Mouse (Mus musculus) adrenal gland (tissue): ENCODE results near the gene Zc3h10.
"Not testable (repeated sequence)": the region's sequence is repeated elsewhere in the genome, so short reads cannot be mapped to it uniquely, and the experiment has no call there.

ENCODE experiments used
- intact Hi-C: fragments of 180-260 bp; cut with DNase I; formaldehyde crosslinking; loops from one replicate; pipeline ENCODE4 v1.15.1; 2025

Gene Zc3h10

DNA sequence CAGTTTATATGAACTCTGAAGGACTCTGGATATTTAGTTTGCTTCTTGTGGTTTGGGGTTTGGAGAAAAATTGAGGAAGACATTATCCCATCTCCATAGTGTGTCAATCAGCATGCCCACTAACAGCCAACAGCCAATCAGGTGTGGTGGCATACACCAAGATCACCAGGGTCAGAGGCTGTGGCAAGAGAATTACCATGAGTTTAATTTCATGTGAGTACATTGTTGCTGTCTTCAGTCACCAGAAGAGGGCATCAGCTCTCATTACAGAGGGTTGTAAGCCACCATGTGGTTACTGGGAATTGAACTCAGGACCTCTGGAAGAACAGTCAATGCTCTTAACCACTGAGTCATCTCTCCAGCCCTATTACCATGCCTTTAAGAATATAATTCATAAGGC lies 8.7 kb upstream of the Zc3h10 start:
- intact Hi-C loops = no loop called here

GRCm38 (mm10) chr10:128555567-128555966 lies 8.0 kb upstream of the Zc3h10 start:
- intact Hi-C loops = not testable (repeated sequence)

GRCm38 (mm10) chr10:128550144-128550823 lies 2.7 kb upstream of the Zc3h10 start:
- intact Hi-C loops = not testable (repeated sequence)

GRCm38 (mm10) chr10:128549682-128550057 lies 2.1 kb upstream of the Zc3h10 start:
- intact Hi-C loops = not testable (repeated sequence)

DNA sequence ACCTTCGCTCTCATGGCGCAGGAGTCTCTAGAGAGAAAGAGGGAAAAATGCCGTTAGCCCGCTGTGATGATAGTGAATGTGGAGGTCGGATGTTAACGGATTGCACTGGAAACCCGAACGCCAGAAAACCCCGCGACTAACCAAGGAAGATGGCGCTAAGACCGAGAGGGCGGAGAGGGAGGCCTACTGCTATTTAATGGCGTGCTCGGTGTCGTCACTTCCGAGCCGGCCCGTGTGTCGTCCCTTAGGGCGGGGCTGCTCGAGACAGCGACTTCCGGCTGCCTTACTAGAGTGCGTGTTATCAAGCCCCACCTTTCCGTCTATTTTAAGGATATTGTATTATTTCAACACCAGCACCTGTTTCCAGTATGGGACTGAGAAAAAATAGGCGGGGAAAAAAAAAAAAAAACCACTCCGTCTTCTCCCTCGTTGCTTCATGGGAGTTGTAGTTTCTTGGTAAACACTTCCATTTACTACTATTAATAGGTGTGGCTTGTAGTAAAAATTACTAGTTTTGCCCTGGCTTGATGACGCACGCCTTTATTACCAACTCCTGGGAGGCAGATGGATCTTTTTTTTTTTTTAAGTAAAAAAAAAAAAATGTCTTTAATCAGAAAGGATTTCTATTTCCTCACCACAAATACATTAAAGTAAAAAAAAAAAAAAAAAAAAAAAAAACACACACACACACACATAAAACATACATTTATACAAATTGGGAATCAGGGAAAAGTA lies 1.5 kb upstream of the Zc3h10 start, which contains the start of gene Rpl41:
Gene Rpl41, minus strand, starts transcription at position 359 of the 735 bp plus-strand sequence.
- intact Hi-C loops = no loop called here

DNA sequence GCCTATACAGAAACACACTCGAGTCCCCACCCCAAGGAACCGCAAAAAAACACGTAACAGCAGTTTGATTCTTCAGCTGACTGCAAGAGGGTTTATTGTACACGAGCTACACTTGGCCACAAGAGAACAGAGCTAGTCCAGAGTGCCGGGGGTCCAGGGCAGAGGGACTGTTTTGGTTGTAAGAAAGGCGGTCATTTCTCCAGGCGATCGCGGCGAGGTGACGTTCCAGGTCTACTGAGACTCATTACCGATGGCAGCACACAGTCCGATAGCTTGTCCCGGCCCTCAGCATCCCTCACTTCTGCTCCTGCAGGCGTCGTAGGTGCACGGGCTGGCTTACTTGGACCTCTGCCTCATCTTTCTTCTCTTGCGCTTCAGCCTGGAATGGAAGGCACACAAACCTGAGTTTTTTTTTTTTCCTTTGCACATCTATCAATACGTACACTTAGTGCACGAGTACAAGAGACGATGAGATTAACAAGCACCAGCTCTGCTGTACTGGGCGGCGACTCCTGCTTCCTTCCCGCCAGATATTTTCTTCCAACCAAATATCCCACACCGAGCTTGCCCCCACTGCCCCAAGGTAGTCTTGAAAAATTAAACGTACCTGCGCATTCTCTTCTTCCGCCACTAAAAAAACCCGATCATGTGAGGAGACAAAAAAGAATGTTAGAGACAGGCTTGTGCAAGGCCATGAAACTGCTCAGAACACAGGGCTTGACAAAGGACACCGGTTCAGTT lies 647 bp upstream of the Zc3h10 start:
- intact Hi-C loops = not testable (repeated sequence)

DNA sequence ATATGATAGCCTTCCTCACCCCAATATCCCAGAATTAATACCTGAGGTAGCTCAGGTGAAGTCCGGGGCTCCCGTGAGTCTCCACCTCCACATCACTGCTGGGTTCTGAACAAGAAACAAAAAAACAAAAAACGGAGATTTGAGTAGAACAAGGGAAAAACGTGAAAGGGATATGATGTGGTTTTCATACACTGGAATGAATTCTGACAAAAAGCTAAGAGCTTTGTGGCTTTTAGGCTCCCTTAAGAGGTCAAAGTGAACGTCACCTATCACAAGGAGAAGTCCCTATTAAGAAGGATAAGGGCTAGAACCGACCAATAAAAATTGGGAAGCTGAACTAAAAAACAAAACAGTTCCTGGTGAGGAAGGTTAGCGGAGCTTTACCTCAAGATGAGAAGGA lies 787 bp downstream of the Zc3h10 start:
- intact Hi-C loops = no loop called here

- intact Hi-C loops = no loop called here
Observed at GRCm38 (mm10) chr10:128546361-128546760, 1.2 kb downstream of the Zc3h10 start.

- intact Hi-C loops = no loop called here
Observed at GRCm38 (mm10) chr10:128545570-128545898, 2.0 kb downstream of the Zc3h10 start.

- intact Hi-C loops = no loop called here
Observed at GRCm38 (mm10) chr10:128544674-128545569, 2.7 kb downstream of the Zc3h10 start.

- intact Hi-C loops = no loop called here
Observed at GRCm38 (mm10) chr10:128544151-128544657, 3.4 kb downstream of the Zc3h10 start.

DNA sequence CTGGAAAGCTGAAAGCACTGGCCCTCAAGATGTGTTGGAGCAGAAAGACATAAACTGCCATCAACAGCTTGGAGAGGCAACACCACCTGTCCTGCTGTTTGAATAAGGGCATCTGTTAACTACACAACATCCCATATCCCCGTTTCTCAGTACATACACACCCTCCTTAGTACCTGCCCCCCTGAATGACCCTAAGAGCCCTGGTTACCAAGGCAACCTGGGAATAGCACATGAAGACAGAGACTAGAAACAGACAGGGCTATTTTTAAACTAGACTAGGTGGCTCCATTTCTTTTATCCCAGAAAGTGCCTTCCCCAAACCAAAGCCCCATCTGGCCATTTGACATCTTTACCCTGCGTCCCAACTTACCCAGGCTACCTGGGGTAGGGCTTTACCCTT lies 4.5 kb downstream of the Zc3h10 start:
- intact Hi-C loops = no loop called here

GRCm38 (mm10) chr10:128538340-128538870 lies 9.2 kb downstream of the Zc3h10 start:
- intact Hi-C loops = loop anchor here (1.0 kb wide), 1 partner anchor 21 kb away; no protein-coding TSS in a partner anchor

- intact Hi-C loops = no loop called here
Observed at GRCm38 (mm10) chr10:128536266-128536940, 11.2 kb downstream of the Zc3h10 start.

GRCm38 (mm10) chr10:128535624-128536265 lies 11.8 kb downstream of the Zc3h10 start:
- intact Hi-C loops = loop anchor here (2.0 kb wide), 1 partner anchor 77 kb away; the partner anchor contains the start of gene Smarcc2

DNA sequence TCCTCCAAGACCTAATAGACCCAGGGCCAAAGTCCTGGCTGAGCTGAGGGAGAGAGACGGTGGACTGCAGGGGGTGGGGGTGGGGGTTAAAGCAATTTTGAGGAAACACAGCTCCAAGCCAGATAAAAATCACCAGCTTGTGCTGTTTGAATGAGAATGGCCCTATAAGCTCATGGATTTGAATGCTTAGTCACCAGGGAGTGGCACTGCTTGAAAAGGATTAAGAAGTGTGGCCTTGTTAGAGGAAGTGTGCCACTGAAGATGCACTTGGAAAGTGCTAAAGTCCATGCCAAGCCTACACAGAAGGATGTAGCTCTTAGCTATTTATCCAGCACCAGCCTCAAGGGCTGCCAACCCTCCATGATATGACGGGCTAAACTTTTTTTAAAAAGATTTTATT lies 12.4 kb downstream of the Zc3h10 start:
- intact Hi-C loops = loop anchor here (2.0 kb wide), 1 partner anchor 76 kb away; the partner anchor contains the start of gene Smarcc2

DNA sequence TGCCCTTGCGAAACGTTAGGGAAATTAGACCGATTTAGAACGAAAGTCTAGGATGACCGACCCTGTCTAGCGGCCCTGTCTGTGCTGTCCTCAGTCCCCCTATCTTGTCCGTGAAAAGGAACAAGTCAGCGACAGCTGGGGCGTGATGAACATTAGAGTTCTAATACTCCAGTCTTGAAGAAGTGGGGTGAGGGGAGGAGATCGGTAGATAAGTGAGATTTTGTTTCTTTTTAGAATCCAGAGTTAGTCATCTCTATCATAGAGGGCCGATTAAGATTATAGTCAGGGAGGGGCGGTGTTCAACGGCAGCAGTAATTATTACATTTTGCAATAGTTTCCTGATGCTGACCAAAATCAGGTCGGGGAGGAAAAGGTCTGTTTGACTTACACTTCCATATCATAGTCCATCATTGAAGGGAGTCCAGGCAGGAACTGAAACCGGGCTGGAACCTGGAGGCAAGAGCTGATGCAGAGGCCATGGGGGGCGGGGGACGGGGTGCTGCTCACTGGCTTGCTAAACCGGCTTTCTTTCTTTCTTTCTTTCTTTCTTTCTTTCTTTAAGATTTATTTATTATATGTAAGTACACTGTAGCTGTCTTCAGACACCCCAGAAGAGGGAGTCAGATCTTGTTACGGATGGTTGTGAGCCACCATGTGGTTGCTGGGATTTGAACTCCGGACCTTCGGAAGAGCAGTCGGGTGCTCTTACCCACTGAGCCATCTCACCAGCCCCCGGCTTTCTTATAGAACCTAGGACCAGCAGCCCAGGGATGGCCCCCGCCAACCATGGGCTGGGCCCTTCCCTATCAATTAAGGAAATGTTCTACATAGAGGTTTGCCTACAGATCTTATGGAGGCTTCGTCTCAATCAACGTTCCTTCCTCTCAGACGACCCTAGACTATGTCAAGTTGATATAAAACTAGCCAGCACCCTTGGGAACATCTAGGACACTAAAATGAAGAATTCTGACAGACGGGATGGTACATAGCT lies 20.9 kb downstream of the Zc3h10 start:
- intact Hi-C loops = no loop called here

GRCm38 (mm10) chr10:128525671-128526308 lies 21.8 kb downstream of the Zc3h10 start, which contains the start of gene Esyt1:
Esyt1 (minus strand) TSS chr10:128525871.
- intact Hi-C loops = no loop called here
